Mouse (Mus musculus) heart, postnatal 0 days (tissue): ENCODE data around the gene Fuca1.

Experiments
- CTCF ChIP-seq: IDR thresholded peaks from 2 replicates; pipeline ENCODE4 v1.5.1; 2016; ENCODE audit warnings: antibody characterized with exemption, control low read depth, low read depth
- EP300 ChIP-seq: IDR thresholded peaks from 2 replicates; pipeline ENCODE4 v1.6.1; 2016; ENCODE audit warnings: antibody characterized with exemption, low read depth

DNA sequence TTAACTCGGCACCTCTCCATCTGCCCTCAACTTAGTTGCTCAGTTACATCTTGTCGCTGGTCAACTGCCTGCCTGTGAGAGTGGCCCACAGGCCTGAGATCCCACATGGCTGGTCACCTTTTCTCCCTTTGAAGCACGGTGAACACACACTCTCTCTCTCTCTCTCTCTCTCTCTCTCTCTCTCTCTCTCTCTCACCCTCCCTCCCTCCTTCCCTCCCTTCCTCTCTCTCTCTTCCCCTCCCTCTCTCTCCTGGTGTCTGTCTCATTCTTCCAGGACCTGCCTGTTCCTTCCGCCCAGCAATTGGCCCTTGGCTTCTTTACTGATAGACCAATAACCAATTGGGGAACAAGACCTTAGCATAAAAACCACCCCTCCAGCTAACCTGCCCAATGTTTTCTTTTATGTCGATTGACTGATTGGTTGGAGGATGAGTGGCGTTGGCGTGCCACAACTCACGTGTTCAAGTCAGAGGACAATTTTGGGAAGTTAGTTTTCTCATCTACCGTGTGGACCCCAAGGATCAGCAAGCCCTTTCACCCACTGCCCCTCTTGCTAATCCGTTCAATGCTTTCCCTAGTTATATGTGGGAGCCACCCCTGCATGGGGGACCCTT, 5.8 kb downstream of the Fuca1 start:
- TF ChIP-seq CTCF, result no peak
- no peak for TF ChIP-seq EP300
